11 mouse cellular contexts compared by ENCODE assay signal in genomic region chr7:141339215-141339920, GRCm38 (mm10). TPM values are rescaled to one million over a fixed set of nuclear protein-coding genes. Genes with fewer than 3 reads are reported as not detected.
DNase-seq lines count a peak whose midpoint lies in the region; ATAC-seq and TF ChIP-seq lines count a peak whose summit lies in the region.
"Had no signal": no experiment of that assay in that cellular context is flagged by ENCODE, and none has a peak within 500 bp of the region (broad histone marks: within the 10 kb centered on the region; RNA-seq: fewer than 3 reads in every experiment).

No protein-coding gene starts in this region.

- ATAC-seq in heart, embryonic 11.5 days (replicated peaks; ENCODE audit: insufficient number of reproducible peaks, low FRiP score, low TSS enrichment) = no peak
- no peak for ATAC-seq in hindbrain, embryonic 15.5 days (ENCODE audit: low FRiP score, low read depth)
- no peak for ATAC-seq in liver, embryonic 14.5 days (ENCODE audit: insufficient read depth)

- intact Hi-C loops in left cerebral cortex, postnatal 4 days (cut with DNase I) = no loop called here
- intact Hi-C loops in left cerebral cortex, postnatal 36 days (cut with DNase I) = no loop called here

- peaks cover 9% of the 10 kb centered on the region for H3K4me1 ChIP-seq in heart, embryonic 11.5 days (ENCODE audit: control insufficient read depth, insufficient read depth, low read length)
- peaks cover 6% of the 10 kb centered on the region for H3K4me1 ChIP-seq in hindbrain, embryonic 15.5 days (replicated peaks)
- H3K4me1 ChIP-seq in liver, embryonic 14.5 days (replicated peaks; ENCODE audit: control insufficient read depth in 2 of 2, insufficient read depth in 2 of 2, low read length in 1 of 2) = peaks cover 8 to 14% of the 10 kb centered on the region in 2 experiments

- WGBS in heart, embryonic 11.5 days (ENCODE audit: insufficient replicate concordance) = 35% methylated on average over 20 of the region's 20 CpGs
- 48% methylated on average over 20 of the region's 20 CpGs for WGBS in hindbrain, embryonic 15.5 days
- WGBS in liver, embryonic 14.5 days (ENCODE audit: insufficient replicate concordance) = 55% methylated on average over 20 of the region's 20 CpGs

- peak overlapping the region; percentile 52; the same call in 1 of the 2 replicates for H3K9ac ChIP-seq in heart, embryonic 11.5 days (ENCODE audit: low read depth, low read length)
- H3K9ac ChIP-seq in hindbrain, embryonic 15.5 days = 0 out of 2 replicates have a peak overlapping the region, but pooled peaks have one; percentile 8
- H3K9ac ChIP-seq in liver, embryonic 14.5 days (replicated peaks) = no peak overlapping the region

- H3K4me2 ChIP-seq in heart, embryonic 11.5 days = peak overlapping the region; percentile 71
- peak overlapping the region; percentile 32; the same call in 1 of the 2 replicates for H3K4me2 ChIP-seq in hindbrain, embryonic 15.5 days
- peak overlapping the region; percentile 64 for H3K4me2 ChIP-seq in liver, embryonic 14.5 days (ENCODE audit: low read depth)

- no peaks in the 10 kb centered on the region for H3K36me3 ChIP-seq in heart, embryonic 11.5 days (ENCODE audit: control insufficient read depth, insufficient read depth, low read length)
- H3K36me3 ChIP-seq in hindbrain, embryonic 15.5 days = no peaks in the 10 kb centered on the region
- H3K36me3 ChIP-seq in liver, embryonic 14.5 days (replicated peaks; ENCODE audit: control insufficient read depth, insufficient read depth, low read depth) = no peaks in the 10 kb centered on the region

- TF ChIP-seq CTCF in liver, embryonic 14.5 days (IDR thresholded peaks at IDR 0.05; ENCODE audit: low read depth) = no peak

- H3K27me3 ChIP-seq in heart, embryonic 11.5 days (ENCODE audit: control insufficient read depth, insufficient read depth, low read length) = peaks cover 12% of the 10 kb centered on the region
- no peaks in the 10 kb centered on the region for H3K27me3 ChIP-seq in hindbrain, embryonic 15.5 days
- H3K27me3 ChIP-seq in liver, embryonic 14.5 days (ENCODE audit: control insufficient read depth, insufficient read depth, low read length) = no peaks in the 10 kb centered on the region

- TF ChIP-seq EP300 in liver, embryonic 14.5 days (IDR thresholded peaks at IDR 0.05; ENCODE audit: low read depth) = no peak

- no peak overlapping the region for H3K27ac ChIP-seq in heart, embryonic 11.5 days (ENCODE audit: low read depth, low read length)
- H3K27ac ChIP-seq in hindbrain, embryonic 15.5 days (replicated peaks) = no peak overlapping the region
- H3K27ac ChIP-seq in liver, embryonic 14.5 days = no peak overlapping the region

- H3K4me3 ChIP-seq in heart, embryonic 11.5 days (ENCODE audit: low read depth, low read length) = peak overlapping the region; percentile 27
- no peak overlapping the region for H3K4me3 ChIP-seq in hindbrain, embryonic 15.5 days
- peak overlapping the region; percentile 21 to 39; a peak in 3 of 4 replicates for H3K4me3 ChIP-seq in liver, embryonic 14.5 days (ENCODE audit: insufficient read depth in 1 of 2, low read depth in 2 of 2, low read length in 2 of 2)
- H3K4me3 ChIP-seq: megakaryocyte, embryonic 14.5 days had no signal

- no peak for DNase-seq in heart, adult 8-10 months (ENCODE audit: low spot score)
- DNase-seq in ES-CJ7 (ENCODE audit: low read depth, low spot score) = peak; percentile 67
- DNase-seq in liver, embryonic 14.5 days (ENCODE audit: low read depth in 3 of 3, low spot score in 3 of 3) = no peak
- DNase-seq in left cerebral cortex, postnatal 4 days = no peak
- DNase-seq in adrenal gland, postnatal 25 days = no peak
- no peak for DNase-seq in left cerebral cortex, postnatal 36 days (ENCODE audit: low spot score in 2 of 2)
- DNase-seq: cerebellum, postnatal 14 days had no signal

- H3K9me3 ChIP-seq in heart, embryonic 11.5 days (replicated peaks; ENCODE audit: control insufficient read depth, low read length) = no peaks in the 10 kb centered on the region
- H3K9me3 ChIP-seq in hindbrain, embryonic 15.5 days = no peaks in the 10 kb centered on the region
- no peaks in the 10 kb centered on the region for H3K9me3 ChIP-seq in liver, embryonic 14.5 days (ENCODE audit: control insufficient read depth, low read length)
- H3K9me3 ChIP-seq: megakaryocyte, embryonic 14.5 days had no signal

RNA-seq across cellular contexts. Expression of gene Eps8l2, which starts 0.7 kb away (rescaled TPM):
- polyA plus RNA-seq in heart, embryonic 11.5 days (2014; fragmentation: Nextera tagmentation; extraction: Ambion mirVana) = 0.51 and 0.82 TPM in 2 replicates
- 1 to 10 TPM; 3.7 to 5.0 (median 3.9) TPM for total RNA-seq in heart, adult 8-10 months (2022)
- 1.00 and 1.2 TPM in 2 replicates for polyA plus RNA-seq in hindbrain, embryonic 15.5 days (2015; fragmentation: Nextera tagmentation; extraction: Ambion mirVana)
- polyA plus RNA-seq in liver, embryonic 14.5 days (2012; rRNA removed) = 7.9 and 8.3 TPM in 2 replicates
- 6.6 and 7.7 TPM in 2 replicates for polyA plus RNA-seq in liver, embryonic 14.5 days (2014; fragmentation: Nextera tagmentation; extraction: Ambion mirVana)
- under 1 TPM; 0.86 to 0.97 TPM for total RNA-seq in left cerebral cortex, postnatal 4 days (2021)
- 1.6 and 2.6 TPM in 2 replicates for total RNA-seq in adrenal gland, postnatal 25 days (2021)
- total RNA-seq in left cerebral cortex, postnatal 36 days (2021) = 1 to 10 TPM; 4.7 to 5.9 TPM
- total RNA-seq: MEL had no signal

RNA-seq across cellular contexts. Expression of gene Tmem80, which starts 11.8 kb away (rescaled TPM):
- polyA plus RNA-seq in heart, embryonic 11.5 days (2014; fragmentation: Nextera tagmentation; extraction: Ambion mirVana) = 17.9 and 23.6 TPM in 2 replicates
- 10 to 100 TPM; 13.7 to 16.6 (median 15.5) TPM for total RNA-seq in heart, adult 8-10 months (2022)
- polyA plus RNA-seq in hindbrain, embryonic 15.5 days (2015; fragmentation: Nextera tagmentation; extraction: Ambion mirVana) = 54.7 and 58.8 TPM in 2 replicates
- 10.7 and 13.6 TPM in 2 replicates for polyA plus RNA-seq in liver, embryonic 14.5 days (2012; rRNA removed)
- polyA plus RNA-seq in liver, embryonic 14.5 days (2014; fragmentation: Nextera tagmentation; extraction: Ambion mirVana) = 11.3 and 13.0 TPM in 2 replicates
- total RNA-seq in left cerebral cortex, postnatal 4 days (2021) = 10 to 100 TPM; 21.1 to 21.9 TPM
- 34.1 and 43.2 TPM in 2 replicates for total RNA-seq in adrenal gland, postnatal 25 days (2021)
- 10 to 100 TPM; 30.5 to 34.9 TPM for total RNA-seq in left cerebral cortex, postnatal 36 days (2021)

RNA-seq across cellular contexts. Expression of gene Deaf1, which starts 11.9 kb away (rescaled TPM):
- 40.2 and 42.5 TPM in 2 replicates for polyA plus RNA-seq in heart, embryonic 11.5 days (2014; fragmentation: Nextera tagmentation; extraction: Ambion mirVana)
- 10 to 100 TPM; 10.8 to 14.7 (median 12.7) TPM for total RNA-seq in heart, adult 8-10 months (2022)
- 169 and 205 TPM in 2 replicates for polyA plus RNA-seq in hindbrain, embryonic 15.5 days (2015; fragmentation: Nextera tagmentation; extraction: Ambion mirVana)
- polyA plus RNA-seq in liver, embryonic 14.5 days (2012; rRNA removed) = 6.9 and 7.8 TPM in 2 replicates
- 11.1 and 13.6 TPM in 2 replicates for polyA plus RNA-seq in liver, embryonic 14.5 days (2014; fragmentation: Nextera tagmentation; extraction: Ambion mirVana)
- 100 to 1,000 TPM; 246 to 267 TPM for total RNA-seq in left cerebral cortex, postnatal 4 days (2021)
- total RNA-seq in adrenal gland, postnatal 25 days (2021) = 33.8 and 45.4 TPM in 2 replicates
- total RNA-seq in left cerebral cortex, postnatal 36 days (2021) = 10 to 100 TPM; 67.3 to 72.5 TPM

RNA-seq across cellular contexts. Expression of gene Drd4, which starts 47.6 kb away (rescaled TPM):
- polyA plus RNA-seq in heart, embryonic 11.5 days (2014; fragmentation: Nextera tagmentation; extraction: Ambion mirVana) = 0.10 and 0.17 TPM in 2 replicates
- not detected for total RNA-seq in heart, adult 8-10 months (2022)
- polyA plus RNA-seq in hindbrain, embryonic 15.5 days (2015; fragmentation: Nextera tagmentation; extraction: Ambion mirVana) = 0.64 and 0.90 TPM in 2 replicates
- polyA plus RNA-seq in liver, embryonic 14.5 days (2012; rRNA removed) = not detected in 2 replicates
- polyA plus RNA-seq in liver, embryonic 14.5 days (2014; fragmentation: Nextera tagmentation; extraction: Ambion mirVana) = not detected in 2 replicates
- total RNA-seq in left cerebral cortex, postnatal 4 days (2021) = under 1 TPM; 0.48 to 0.54 TPM
- not detected in 2 replicates for total RNA-seq in adrenal gland, postnatal 25 days (2021)
- under 1 TPM; 0.17 to 0.39 TPM for total RNA-seq in left cerebral cortex, postnatal 36 days (2021)
- total RNA-seq: MEL had no signal

RNA-seq across cellular contexts. Expression of gene Taldo1, which starts 52.6 kb away (rescaled TPM):
- 288 and 291 TPM in 2 replicates for polyA plus RNA-seq in heart, embryonic 11.5 days (2014; fragmentation: Nextera tagmentation; extraction: Ambion mirVana)
- total RNA-seq in heart, adult 8-10 months (2022) = 100 to 1,000 TPM; 107 to 115 (median 110) TPM
- polyA plus RNA-seq in hindbrain, embryonic 15.5 days (2015; fragmentation: Nextera tagmentation; extraction: Ambion mirVana) = 286 and 298 TPM in 2 replicates
- 212 and 266 TPM in 2 replicates for polyA plus RNA-seq in liver, embryonic 14.5 days (2012; rRNA removed)
- polyA plus RNA-seq in liver, embryonic 14.5 days (2014; fragmentation: Nextera tagmentation; extraction: Ambion mirVana) = 427 and 428 TPM in 2 replicates
- 100 to 1,000 TPM; 146 to 152 TPM for total RNA-seq in left cerebral cortex, postnatal 4 days (2021)
- total RNA-seq in adrenal gland, postnatal 25 days (2021) = 629 and 681 TPM in 2 replicates
- 100 to 1,000 TPM in 1 of 2 experiments, 10 to 100 TPM in 1; 93.3 to 116 TPM for total RNA-seq in left cerebral cortex, postnatal 36 days (2021)
